Mouse (Mus musculus) hindbrain, embryonic 13.5 days (tissue): Measurements from ENCODE around the gene Bfsp1. TPM values are rescaled to one million over a fixed set of nuclear protein-coding genes. Genes with fewer than 3 reads are reported as not detected.

ENCODE experiments used
- polyA plus RNA-seq: library from polyadenylated mRNA; unstranded; fragments of >200 nt; fragmentation: Nextera tagmentation; extraction: Ambion mirVana; gene quantifications from 2 replicates; pipeline ENCODE4 v1.2.1, GENCODE M21; 2015

Bfsp1 gene
- polyA plus RNA-seq, 1 experiment from 2014 or later, result 1.4 TPM

Other genes with a start within 250 kb of the Bfsp1 start
- 439 and 440 TPM in 2 replicates for gene Dstn, start 52.1 kb upstream of the Bfsp1 start, polyA plus RNA-seq
- 37.3 and 40.0 TPM in 2 replicates for gene Rrbp1, start 148.1 kb upstream of the Bfsp1 start, polyA plus RNA-seq
- gene Banf2, start 169.9 kb upstream of the Bfsp1 start, polyA plus RNA-seq, result not detected in 2 replicates